Mouse (Mus musculus) heart, embryonic 14.5 days (tissue): ENCODE measurements at regions not wholly inside any gene's neighbourhood (a gene's known extent, or its start where the extent isn't known, plus 50 kb on each side); places are given as distances from the start of the nearest gene placed in this dataset.

ENCODE experiments used
- ATAC-seq: fragments of 200-750 bp; cut with Nextera tagmentation; 2 replicates; pipeline ENCODE4 v1.8.0; 2017; ENCODE audit warnings: low read depth, moderate TSS enrichment; ENCODE audit not compliant: insufficient number of reproducible peaks, insufficient read depth, low FRiP score
- H3K27ac ChIP-seq, 2 experiments: fragments of 200-500 bp in 1 of 2; fragments of 300-500 bp in 1 of 2; sonication (generic) in 1 of 2; replicated peaks in 1 of 2; 2 replicates each; pipeline ENCODE4 v1.5.1; 2012 to 2014; ENCODE audit warnings: low read depth in 2 of 2, low read length in 2 of 2, control low read depth in 1 of 2, mild to moderate bottlenecking in 1 of 2, mixed read lengths in 1 of 2; ENCODE audit not compliant: control insufficient read depth in 1 of 2, insufficient read depth in 1 of 2
- H3K27me3 ChIP-seq: fragments of 300-500 bp; sonication (generic); 2 replicates; pipeline ENCODE4 v1.6.1; 2014; ENCODE audit warnings: mild to moderate bottlenecking, low read length, control low read depth; ENCODE audit not compliant: control insufficient read depth, insufficient read depth
- H3K36me3 ChIP-seq: fragments of 300-500 bp; sonication (generic); 2 replicates; pipeline ENCODE4 v1.6.1; 2014; ENCODE audit warnings: mild to moderate bottlenecking, control low read depth, low read length, mixed read lengths; ENCODE audit not compliant: control insufficient read depth, insufficient read depth
- H3K4me1 ChIP-seq, 2 experiments: fragments of 200-500 bp in 1 of 2; fragments of 300-500 bp in 1 of 2; sonication (generic) in 1 of 2; 2 replicates each; pipeline ENCODE4 v1.6.1; 2012 to 2014; ENCODE audit warnings: low read length in 2 of 2, control low read depth in 1 of 2, mixed read lengths in 1 of 2; ENCODE audit not compliant: control insufficient read depth in 2 of 2, insufficient read depth in 2 of 2
- H3K4me2 ChIP-seq: fragments of 300-500 bp; sonication (generic); 2 replicates; pipeline ENCODE4 v1.6.1; 2014; ENCODE audit warnings: mild to moderate bottlenecking, low read length
- H3K4me3 ChIP-seq, 2 experiments: fragments of 200-500 bp in 1 of 2; fragments of 300-500 bp in 1 of 2; sonication (generic) in 1 of 2; 2 replicates each; pipeline ENCODE4 v1.5.1; 2012 to 2014; ENCODE audit warnings: low read length in 2 of 2, mild to moderate bottlenecking in 2 of 2, control low read depth in 1 of 2, low read depth in 1 of 2, moderate library complexity in 1 of 2; ENCODE audit not compliant: control insufficient read depth in 1 of 2, insufficient read depth in 1 of 2
- H3K9ac ChIP-seq: fragments of 300-500 bp; sonication (generic); 2 replicates; pipeline ENCODE4 v1.6.1; 2014; ENCODE audit warnings: mild to moderate bottlenecking, low read length
- H3K9me3 ChIP-seq: fragments of 300-500 bp; sonication (generic); 2 replicates; pipeline ENCODE4 v1.6.1; 2016; ENCODE audit warnings: low read length, control low read depth; ENCODE audit not compliant: control insufficient read depth
- WGBS: fragments of 180-500 bp; shearing (Covaris S2); extraction: QIAGEN DNeasy Blood & Tissue Kit; methylation state at CpG from one replicate; pipeline ENCODE4 v1.1.7; 2014; 5-methylcytosine and 5-hydroxymethylcytosine counted together

DNA sequence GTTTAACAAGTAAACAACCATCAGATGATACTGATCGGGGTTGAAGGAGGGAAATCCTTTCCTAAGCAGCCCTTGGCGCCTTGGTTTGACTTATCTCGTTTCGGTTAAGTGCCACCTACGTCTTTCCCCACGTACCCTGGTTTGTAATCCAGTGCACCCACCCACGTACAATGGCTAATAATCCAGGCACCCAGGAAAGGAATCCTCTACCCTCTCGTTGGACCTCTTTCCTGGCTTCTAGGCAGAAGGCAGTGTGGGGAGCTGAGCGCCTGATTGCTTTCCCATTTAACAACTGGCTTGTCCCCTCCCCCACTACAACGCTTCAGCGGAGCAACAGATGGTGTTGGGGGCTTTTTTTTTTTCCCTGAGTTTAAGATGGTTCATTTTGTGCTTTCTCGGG lies 789.6 kb upstream of the Car8 start:
- Histone ChIP-seq H3K27ac (0 out of 4 replicates have a peak overlapping the region, but pooled peaks of 1 of the 2 experiments have one; percentile 46), H3K27me3 (no peaks in the 10 kb centered on the region), H3K9ac (peak overlapping the region; percentile 64), H3K4me2 (peak overlapping the region; percentile 82), H3K4me1 (peaks cover 4 to 11% of the 10 kb centered on the region in 2 experiments), H3K36me3 (no peaks in the 10 kb centered on the region), H3K9me3 (no peaks in the 10 kb centered on the region), H3K4me3 (peak overlapping the region; percentile 41 to 55)
- no peak; the same call in 1 of the 2 replicates for ATAC-seq
- WGBS: under 1% methylated on average over 12 of the region's 12 CpGs

DNA sequence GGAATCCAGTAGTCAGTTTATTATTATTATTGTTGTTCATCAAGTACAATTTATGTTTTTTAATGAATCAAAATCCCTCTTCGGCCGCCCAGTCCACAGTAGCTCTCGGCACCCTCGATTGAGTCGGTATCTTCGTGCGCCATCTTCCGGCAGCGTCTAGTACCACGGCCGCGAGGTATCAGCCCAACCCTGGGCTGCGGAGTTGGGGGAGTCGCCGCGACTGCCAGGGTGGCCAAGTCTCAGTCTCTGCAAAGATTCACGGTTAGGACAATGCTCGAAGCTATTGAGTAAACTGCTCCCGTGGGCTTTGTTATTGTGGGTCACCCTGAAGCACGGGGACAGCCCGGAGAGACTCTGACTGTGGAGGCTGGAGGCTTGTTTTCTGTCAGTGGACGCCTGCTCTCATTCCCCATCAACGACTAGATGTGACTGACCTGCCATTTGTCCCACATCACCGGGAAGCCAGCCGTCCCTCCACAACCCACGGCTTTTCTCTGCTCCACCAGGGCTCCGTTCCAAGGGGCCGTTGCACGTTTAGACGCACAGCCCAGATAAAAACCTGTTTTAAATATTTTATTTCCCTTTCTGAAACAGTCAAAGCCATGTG lies 789.1 kb upstream of the Car8 start:
- Histone ChIP-seq H3K9ac (peak overlapping the region; percentile 64), H3K4me2 (peak overlapping the region; percentile 82), H3K4me1 (peaks cover 6 to 15% of the 10 kb centered on the region in 2 experiments), H3K4me3 (peak overlapping the region; percentile 41 to 55), H3K27ac (peak overlapping the region; percentile 46 to 47; a peak in 2 of 4 replicates), H3K36me3 (no peaks in the 10 kb centered on the region), H3K27me3 (no peaks in the 10 kb centered on the region), H3K9me3 (no peaks in the 10 kb centered on the region)
- WGBS: under 1% methylated on average over 30 of the region's 30 CpGs
- peak; percentile 58; the same call in 1 of the 2 replicates for ATAC-seq

DNA sequence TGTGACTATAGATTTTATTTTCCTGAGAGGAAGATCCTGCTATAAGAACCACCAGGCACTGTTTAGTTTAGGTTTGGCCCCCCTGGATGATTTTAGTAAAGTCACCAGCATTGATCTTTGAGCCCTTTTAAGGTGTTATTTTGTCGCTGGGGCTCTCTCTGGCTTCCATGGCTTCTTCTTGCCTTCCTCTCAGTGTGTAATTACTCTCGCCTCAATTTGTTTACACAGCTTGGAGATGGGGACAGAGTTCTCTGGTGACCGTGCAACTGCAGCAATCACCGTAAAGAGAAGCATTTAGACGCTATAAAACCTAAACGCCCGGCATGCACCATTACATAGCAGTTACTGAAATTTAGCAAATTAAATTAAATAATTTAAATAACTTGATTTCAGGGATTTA lies 788.5 kb upstream of the Car8 start:
- H3K9ac ChIP-seq: no peak overlapping the region; the same call in 1 of the 2 replicates
- H3K9me3 ChIP-seq: no peaks in the 10 kb centered on the region
- ATAC-seq: no peak
- 16% methylated on average over 7 of the region's 7 CpGs for WGBS
- H3K27me3 ChIP-seq: no peaks in the 10 kb centered on the region
- no peak overlapping the region for H3K27ac ChIP-seq
- H3K4me2 ChIP-seq: peak overlapping the region; percentile 82
- peaks cover 8 to 15% of the 10 kb centered on the region in 2 experiments for H3K4me1 ChIP-seq
- H3K4me3 ChIP-seq: 0 out of 4 replicates have a peak overlapping the region, but pooled peaks of 1 of the 2 experiments have one; percentile 1
- no peaks in the 10 kb centered on the region for H3K36me3 ChIP-seq

DNA sequence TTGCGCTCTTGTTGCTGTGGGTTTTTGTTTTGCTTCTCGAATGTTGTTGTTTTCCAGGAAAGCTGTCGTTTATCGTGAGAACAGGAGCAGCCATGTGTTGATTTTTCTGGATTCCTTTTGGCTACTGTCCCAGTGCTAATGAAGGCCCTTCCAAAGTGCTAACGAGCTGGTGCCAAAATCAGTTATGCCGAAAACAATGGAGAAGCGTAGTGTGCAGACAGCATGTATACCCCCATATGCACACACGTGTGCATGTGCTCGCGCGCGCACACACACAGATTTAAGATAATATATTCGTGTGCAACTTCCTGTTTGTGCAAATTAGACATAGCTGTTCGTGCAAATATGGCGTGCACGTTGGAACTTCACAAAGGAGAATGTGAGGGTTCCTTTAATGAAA lies 788.0 kb upstream of the Car8 start:
- Histone ChIP-seq H3K27me3 (no peaks in the 10 kb centered on the region), H3K36me3 (no peaks in the 10 kb centered on the region), H3K9ac (no peak overlapping the region), H3K9me3 (no peaks in the 10 kb centered on the region), H3K4me2 (no peak overlapping the region), H3K4me1 (peaks cover 8 to 15% of the 10 kb centered on the region in 2 experiments), H3K27ac (no peak overlapping the region), H3K4me3 (no peak overlapping the region)
- WGBS: 60% methylated on average over 16 of the region's 16 CpGs
- ATAC-seq: no peak

DNA sequence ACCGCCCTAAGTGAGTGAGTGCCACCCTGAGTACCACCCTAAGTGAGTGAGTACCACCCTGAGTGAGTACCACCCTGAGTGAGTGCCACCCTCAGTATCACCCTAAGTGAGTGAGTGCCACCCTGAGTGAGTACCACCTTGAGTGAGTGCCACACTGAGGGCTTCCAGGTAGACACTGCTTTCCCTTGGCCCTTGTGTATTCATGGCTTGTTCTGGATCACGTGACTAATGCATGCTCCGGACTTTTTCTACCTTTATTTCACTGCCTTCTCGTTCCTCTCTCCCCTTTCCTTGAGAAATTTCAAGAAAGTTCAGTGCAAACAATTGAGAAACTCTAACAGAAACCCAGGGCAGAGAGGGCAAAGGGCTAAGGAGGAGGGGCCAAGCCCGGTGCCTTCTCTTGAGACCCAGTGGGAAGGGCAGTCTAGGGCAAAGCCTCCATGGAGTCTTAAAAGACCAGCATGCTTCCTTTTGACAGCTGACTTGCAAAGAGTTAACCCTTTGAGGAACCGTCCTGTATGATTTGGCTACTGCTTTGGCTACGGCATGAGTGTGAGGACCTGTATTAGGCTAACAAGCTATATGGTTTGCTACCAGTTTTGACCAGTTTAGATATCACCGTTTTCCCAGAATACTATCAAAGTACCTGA lies 787.1 kb upstream of the Car8 start:
- Histone ChIP-seq H3K27me3 (no peaks in the 10 kb centered on the region), H3K9ac (no peak overlapping the region), H3K36me3 (no peaks in the 10 kb centered on the region), H3K9me3 (no peaks in the 10 kb centered on the region), H3K27ac (no peak overlapping the region), H3K4me2 (no peak overlapping the region), H3K4me3 (no peak overlapping the region), H3K4me1 (peaks cover 8 to 15% of the 10 kb centered on the region in 2 experiments)
- ATAC-seq: no peak
- WGBS: 71% methylated on average over 8 of the region's 8 CpGs

DNA sequence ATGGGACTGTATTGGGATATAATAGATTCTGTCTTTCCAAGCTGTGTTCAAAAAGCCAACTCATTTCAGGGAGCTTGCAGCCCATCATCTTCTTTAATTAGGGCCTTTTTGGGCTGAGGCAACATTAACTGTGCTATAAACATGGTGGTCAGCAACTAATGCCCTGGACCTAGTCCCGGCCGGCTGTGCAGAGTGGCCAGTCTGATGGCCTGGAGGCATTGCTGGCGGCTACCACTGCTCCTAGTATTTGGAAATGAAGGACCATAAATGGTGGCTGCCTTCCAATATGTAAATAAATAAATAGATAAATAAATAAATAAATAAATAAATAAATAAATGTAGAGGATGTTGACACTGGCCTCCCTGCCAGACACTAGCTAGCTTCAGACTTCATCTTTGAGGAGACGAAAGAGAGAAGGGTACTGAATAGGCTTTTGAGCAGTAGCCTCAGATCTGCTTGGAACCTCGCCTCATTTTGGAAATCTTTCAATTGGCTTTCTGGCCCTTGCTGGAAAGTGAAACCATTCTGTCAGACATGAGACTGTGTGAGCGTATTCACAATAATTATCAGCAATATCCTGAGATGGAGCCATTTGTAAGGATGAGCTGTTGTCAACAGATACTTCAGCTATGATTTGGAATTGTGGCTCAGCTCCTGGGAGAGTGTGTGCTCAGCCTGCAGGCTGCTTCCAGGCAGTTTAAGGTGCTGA lies 785.5 kb upstream of the Car8 start:
- no peak overlapping the region for H3K9ac ChIP-seq
- H3K27ac ChIP-seq: no peak overlapping the region
- no peak overlapping the region for H3K4me3 ChIP-seq
- no peaks in the 10 kb centered on the region for H3K36me3 ChIP-seq
- no peaks in the 10 kb centered on the region for H3K27me3 ChIP-seq
- WGBS: 78% methylated on average over 6 of the region's 6 CpGs
- H3K4me2 ChIP-seq: no peak overlapping the region
- ATAC-seq: no peak
- H3K4me1 ChIP-seq: peaks cover 8 to 15% of the 10 kb centered on the region in 2 experiments
- no peaks in the 10 kb centered on the region for H3K9me3 ChIP-seq

DNA sequence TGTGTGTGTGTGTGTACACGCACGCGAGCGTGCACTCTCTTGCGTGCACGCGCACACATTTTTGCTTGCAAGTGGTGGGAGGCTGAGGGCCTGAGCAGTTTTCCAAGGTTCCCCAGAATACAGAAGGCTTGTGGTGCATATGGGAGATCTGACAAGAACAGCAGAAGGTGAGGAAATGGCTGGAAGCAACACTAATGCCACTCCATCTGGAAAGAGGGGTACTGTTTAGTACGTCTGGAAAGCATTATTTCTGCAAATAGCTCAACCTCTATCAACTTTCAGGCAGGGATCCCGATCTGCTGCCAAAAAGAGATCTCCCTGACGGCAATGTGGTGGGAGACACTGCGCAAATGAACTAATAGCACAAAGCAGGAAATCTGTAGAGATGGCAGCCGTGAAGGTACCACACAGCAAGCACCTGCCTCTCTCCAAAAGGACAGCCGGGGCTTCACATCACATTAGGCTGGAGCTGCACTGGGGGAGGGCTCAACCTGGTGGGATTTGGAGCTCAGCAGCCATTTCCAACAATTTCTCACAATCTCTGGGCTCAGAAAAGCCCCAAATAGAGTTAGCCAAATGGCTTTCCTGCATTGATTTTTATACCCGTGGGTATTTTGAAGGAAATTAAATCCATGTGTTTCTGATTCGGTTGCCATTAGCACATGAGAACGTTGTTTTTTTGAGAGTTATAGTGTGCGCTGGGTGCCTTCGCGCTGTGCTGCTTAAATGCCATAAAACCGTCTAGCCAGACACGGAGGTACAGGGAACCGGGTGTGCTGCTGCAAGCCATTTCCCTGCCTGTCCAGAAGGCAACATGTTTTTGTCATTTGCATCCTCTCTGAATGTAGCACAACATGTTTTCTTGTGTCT lies 780.6 kb upstream of the Car8 start:
- Histone ChIP-seq H3K4me3 (no peak overlapping the region), H3K4me1 (peaks cover 22 to 24% of the 10 kb centered on the region in 2 experiments), H3K9me3 (no peaks in the 10 kb centered on the region), H3K4me2 (no peak overlapping the region), H3K27ac (no peak overlapping the region), H3K36me3 (no peaks in the 10 kb centered on the region), H3K27me3 (no peaks in the 10 kb centered on the region), H3K9ac (no peak overlapping the region)
- ATAC-seq: no peak
- WGBS: 82% methylated on average over 22 of the region's 22 CpGs
